Mouse (Mus musculus): ENCODE data around the gene Setd1a. TPM values are rescaled to one million over a fixed set of nuclear protein-coding genes. Genes with fewer than 3 reads are reported as not detected.

Setd1a gene
- total and polyA plus RNA-seq, 3 experiments: 4.5 to 51.0 (median 9.8) TPM

- dilution Hi-C loops (cut with MboI; ENCODE audit: extremely low pct_ligation_motif_present, extremely low pct_unique_long_range_greater_than_20kb, low sequenced_read_pairs): no loop called here
- Histone ChIP-seq H3K4me3 (replicated peaks in 1 of 3; ENCODE audit: low read depth in 2 of 3, low read length in 2 of 3, poor library complexity in 1 of 3) (peak within 1 kb of the TSS; percentile 71 to 98 (median 87)), H3K9ac (ENCODE audit: insufficient read depth, low read depth) (peak within 1 kb of the TSS; percentile 73), H3K9me3 (replicated peaks; ENCODE audit: low read length) (peaks cover 2% of the 10 kb centered on the region), H3K27me3 (replicated peaks) (no peaks in the 10 kb centered on the region), H3K4me1 (ENCODE audit: control insufficient read depth in 1 of 2, insufficient read depth in 2 of 2) (peaks cover 4 to 18% of the 10 kb centered on the region in 2 experiments; a peak in 3 of 4 replicates), H3K36me3 (replicated peaks in 1 of 2; ENCODE audit: control insufficient read depth in 1 of 2, insufficient read depth in 1 of 2, low read length in 1 of 2) (peaks cover 16 to 19% of the 10 kb centered on the region in 2 experiments), H3K27ac (ENCODE audit: insufficient read depth, low read depth) (peak within 1 kb of the TSS; percentile 73), H3K79me2 (replicated peaks; ENCODE audit: control insufficient read depth, extremely low read depth, insufficient read depth, poor library complexity, severe bottlenecking) (no peaks in the 10 kb centered on the region), H3K4me2 (ENCODE audit: insufficient read depth, low read depth, poor library complexity, severe bottlenecking) (peak within 1 kb of the TSS; percentile 87)
- DNase-seq (ENCODE audit: extremely low read depth): peak; percentile 82
- in situ Hi-C loops (cut with MboI; ENCODE audit: low pct_ligation_motif_present, low pct_unique_long_range_greater_than_20kb, low sequenced_read_pairs): no loop called here
- TF ChIP-seq JUN (IDR thresholded peaks at IDR 0.05; ENCODE audit: insufficient read depth, low read depth, low read length): no peak
- no peak for TF ChIP-seq USF1 (IDR thresholded peaks at IDR 0.05; ENCODE audit: low read depth, low read length)
- TF ChIP-seq RCOR1 (conservative IDR thresholded peaks at IDR 0.05; ENCODE audit: low read depth, low read length): 0 out of 2 replicates have a peak, but pooled peaks have one; percentile 36
- TF ChIP-seq TCF12 (IDR thresholded peaks at IDR 0.05; ENCODE audit: low read depth, low read length): no peak
- TF ChIP-seq JUND (conservative IDR thresholded peaks at IDR 0.05; ENCODE audit: low read depth, low read length): no peak
- peak; percentile 28 to 86; a peak in 2 of 4 replicates for TF ChIP-seq CTCF (conservative IDR thresholded peaks at IDR 0.05 in 1 of 2, IDR thresholded peaks at IDR 0.05 in 1 of 2; ENCODE audit: low read depth in 2 of 2, low read length in 2 of 2)
- peak; percentile 62; the same call in 1 of the 2 replicates for TF ChIP-seq SIN3A (IDR thresholded peaks at IDR 0.05; ENCODE audit: low read length)
- TF ChIP-seq MYC (IDR thresholded peaks at IDR 0.05; ENCODE audit: low read depth, low read length): peak; percentile 70
- no peak for TF ChIP-seq ZNF384 (IDR thresholded peaks at IDR 0.05; ENCODE audit: low read depth, low read length)
- no peak for TF ChIP-seq NRF1 (IDR thresholded peaks at IDR 0.05; ENCODE audit: low read depth, low read length)
- 0 out of 2 replicates have a peak, but pooled peaks have one; percentile 36 for TF ChIP-seq UBTF (IDR thresholded peaks at IDR 0.05; ENCODE audit: low read depth, low read length)
- TF ChIP-seq USF2 (conservative IDR thresholded peaks at IDR 0.05; ENCODE audit: low read depth, low read length): no peak
- TF ChIP-seq CHD1 (IDR thresholded peaks at IDR 0.05; ENCODE audit: low read depth, low read length): no peak; the same call in 1 of the 2 replicates
- no peak for TF ChIP-seq ETS1 (conservative IDR thresholded peaks at IDR 0.05; ENCODE audit: low read depth, low read length)
- no peak for TF ChIP-seq TBP (conservative IDR thresholded peaks at IDR 0.05; ENCODE audit: low read depth, low read length)
- TF ChIP-seq EP300 (IDR thresholded peaks at IDR 0.05; ENCODE audit: low read length): no peak
- peak; percentile 32; the same call in 1 of the 2 replicates for TF ChIP-seq ZC3H11A (IDR thresholded peaks at IDR 0.05; ENCODE audit: low read depth, low read length)
- TF ChIP-seq MAX (IDR thresholded peaks at IDR 0.05; ENCODE audit: low read length): peak; percentile 64
- 0 out of 2 replicates have a peak, but pooled peaks have one; percentile 26 for TF ChIP-seq E2F4 (IDR thresholded peaks at IDR 0.05; ENCODE audit: insufficient replicate concordance, low read depth, low read length)
- peak; percentile 95 for TF ChIP-seq MAZ (IDR thresholded peaks at IDR 0.05; ENCODE audit: low read depth, low read length)
- no peak for TF ChIP-seq KAT2A (IDR thresholded peaks at IDR 0.05; ENCODE audit: insufficient replicate concordance, low read length)
- no peak for TF ChIP-seq MAFK (IDR thresholded peaks at IDR 0.05; ENCODE audit: insufficient replicate concordance, low read length)
- TF ChIP-seq RAD21 (IDR thresholded peaks at IDR 0.05; ENCODE audit: low read depth, low read length): peak; percentile 56
- no peak for TF ChIP-seq BHLHE40 (IDR thresholded peaks at IDR 0.05; ENCODE audit: low read depth, low read length)
- TF ChIP-seq GABPA (IDR thresholded peaks at IDR 0.05; ENCODE audit: insufficient replicate concordance, low read depth, low read length): no peak
- peak; percentile 56 for TF ChIP-seq MXI1 (IDR thresholded peaks at IDR 0.05; ENCODE audit: low read depth, low read length)
- peak; percentile 28 for TF ChIP-seq POLR2A (IDR thresholded peaks at IDR 0.05; ENCODE audit: low read depth, low read length)
- 0 out of 2 replicates have a peak, but pooled peaks have one; percentile 32 for TF ChIP-seq MEF2A (IDR thresholded peaks at IDR 0.05; ENCODE audit: borderline replicate concordance, low read depth, low read length)
- TF ChIP-seq ZKSCAN1 (IDR thresholded peaks at IDR 0.05; ENCODE audit: borderline replicate concordance, low read depth, low read length): no peak
- 0 out of 2 replicates have a peak, but pooled peaks have one; percentile 24 for TF ChIP-seq CHD2 (IDR thresholded peaks at IDR 0.05; ENCODE audit: low read length)
- TF ChIP-seq ELF1 (IDR thresholded peaks at IDR 0.05; ENCODE audit: low read depth, low read length): peak; percentile 39; the same call in 1 of the 2 replicates
- peak; percentile 51 for TF ChIP-seq NELFE (IDR thresholded peaks at IDR 0.05; ENCODE audit: low read depth, low read length)
- peak; percentile 54 for TF ChIP-seq HCFC1 (IDR thresholded peaks at IDR 0.05; ENCODE audit: low read depth, low read length)
- TF ChIP-seq IRF4 (IDR thresholded peaks at IDR 0.05; ENCODE audit: low read depth, low read length): peak; percentile 49; the same call in 1 of the 2 replicates
- TF ChIP-seq ZMIZ1 (IDR thresholded peaks at IDR 0.05; ENCODE audit: low read depth, low read length): 0 out of 2 replicates have a peak, but pooled peaks have one; percentile 53
- TF ChIP-seq PAX5 (IDR thresholded peaks at IDR 0.05; ENCODE audit: low read length): no peak
- TF ChIP-seq POLR2AphosphoS2 (IDR thresholded peaks at IDR 0.05; ENCODE audit: low read depth, low read length): no peak
- TF ChIP-seq SMC3 (IDR thresholded peaks at IDR 0.05; ENCODE audit: low read depth, low read length): peak; percentile 69
Measured at GRCm38 (mm10) chr7:127744366-127745045, 32.0 kb upstream of the Setd1a start, which contains the start of gene Fbxl19. Gene Fbxl19 (plus strand): TSS chr7:127744543.

All from CH12.LX (cell line).